Mouse (Mus musculus) thymus, adult 2 months (tissue): ENCODE measurements around the gene Lman1l. TPM values are rescaled to one million over a fixed set of nuclear protein-coding genes. Genes with fewer than 3 reads are reported as not detected.

Source experiments
- DNase-seq: peaks from one replicate; pipeline ENCODE4 v3.0.0; 2021
- H3K27ac ChIP-seq: fragments of 200-500 bp; 2 replicates; pipeline ENCODE4 v1.5.1; 2012; ENCODE audit warnings: low read length, control low read depth; ENCODE audit not compliant: control insufficient read depth, insufficient read depth
- H3K27me3 ChIP-seq: fragments of 200-500 bp; 2 replicates; pipeline ENCODE4 v1.6.1; 2012; ENCODE audit warnings: mild to moderate bottlenecking, low read length, moderate library complexity, mixed read lengths; ENCODE audit not compliant: control insufficient read depth, insufficient read depth
- H3K36me3 ChIP-seq: fragments of 200-500 bp; 2 replicates; pipeline ENCODE4 v1.6.1; 2012; ENCODE audit warnings: mild to moderate bottlenecking, low read length, moderate library complexity; ENCODE audit not compliant: control insufficient read depth, insufficient read depth
- H3K4me1 ChIP-seq: fragments of 200-500 bp; replicated peaks from 2 replicates; pipeline ENCODE4 v1.6.1; 2012; ENCODE audit warnings: low read length; ENCODE audit not compliant: control insufficient read depth, insufficient read depth
- H3K4me3 ChIP-seq: fragments of 200-500 bp; 2 replicates; pipeline ENCODE4 v1.5.1; 2012; ENCODE audit warnings: mild to moderate bottlenecking, low read length, control low read depth, moderate library complexity; ENCODE audit not compliant: control insufficient read depth, insufficient read depth
- CTCF ChIP-seq: fragments of 200-500 bp; IDR thresholded peaks from 2 replicates; pipeline ENCODE4 v1.5.1; 2012; ENCODE audit warnings: mild to moderate bottlenecking, control low read depth, low read length, moderate library complexity, borderline replicate concordance; ENCODE audit not compliant: control insufficient read depth, poor library complexity, insufficient read depth; ENCODE audit errors: extremely low read depth
- POLR2A ChIP-seq: fragments of 200-500 bp; IDR thresholded peaks from 2 replicates; pipeline ENCODE4 v1.6.1; 2012; ENCODE audit warnings: mild to moderate bottlenecking, low read length, control low read depth, moderate library complexity; ENCODE audit not compliant: control insufficient read depth, poor library complexity, insufficient read depth; ENCODE audit errors: extremely low read depth
- WGBS: fragments of 180-500 bp; shearing (Covaris S2); methylation state at CpG from one replicate; pipeline ENCODE4 v1.1.7; 2018; 5-methylcytosine and 5-hydroxymethylcytosine counted together
- polyA plus RNA-seq: library from polyadenylated mRNA; depleted of rRNA; stranded (reverse); fragments of >200 nt; gene quantifications from 2 replicates; pipeline ENCODE4 v1.2.3, GENCODE M21; 2012; rRNA removed

Lman1l gene
- polyA plus RNA-seq, 1 experiment: 0.20 TPM

DNA sequence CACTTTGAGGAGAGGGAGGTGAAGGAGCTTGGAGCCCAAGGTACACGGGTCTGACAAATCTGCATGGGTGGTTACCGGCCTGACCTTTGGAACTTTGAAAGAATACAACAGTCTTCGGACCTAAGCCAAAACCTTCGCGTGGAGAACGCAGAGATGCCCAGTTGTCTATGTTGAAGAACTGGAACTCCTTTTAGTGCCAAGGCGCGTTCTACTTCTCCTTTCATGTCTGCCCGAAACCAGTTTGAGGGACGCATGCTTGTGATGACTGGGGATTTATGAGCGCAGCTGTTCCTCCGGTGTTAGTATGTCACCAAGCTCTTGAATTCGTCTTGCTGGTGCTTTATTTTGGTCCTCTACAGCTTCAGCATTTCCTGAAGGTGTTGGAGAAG lies 58.9 kb downstream of the Lman1l start:
- Histone ChIP-seq H3K4me3 (0 out of 2 replicates have a peak overlapping the region, but pooled peaks have one; percentile 3), H3K27ac (no peak overlapping the region), H3K4me1 (peaks cover 29% of the 10 kb centered on the region), H3K36me3 (no peaks in the 10 kb centered on the region), H3K27me3 (no peaks in the 10 kb centered on the region)
- no peak for DNase-seq
- no peak for TF ChIP-seq CTCF
- TF ChIP-seq POLR2A: no peak
- WGBS: 9% methylated on average over 13 of the region's 13 CpGs

DNA sequence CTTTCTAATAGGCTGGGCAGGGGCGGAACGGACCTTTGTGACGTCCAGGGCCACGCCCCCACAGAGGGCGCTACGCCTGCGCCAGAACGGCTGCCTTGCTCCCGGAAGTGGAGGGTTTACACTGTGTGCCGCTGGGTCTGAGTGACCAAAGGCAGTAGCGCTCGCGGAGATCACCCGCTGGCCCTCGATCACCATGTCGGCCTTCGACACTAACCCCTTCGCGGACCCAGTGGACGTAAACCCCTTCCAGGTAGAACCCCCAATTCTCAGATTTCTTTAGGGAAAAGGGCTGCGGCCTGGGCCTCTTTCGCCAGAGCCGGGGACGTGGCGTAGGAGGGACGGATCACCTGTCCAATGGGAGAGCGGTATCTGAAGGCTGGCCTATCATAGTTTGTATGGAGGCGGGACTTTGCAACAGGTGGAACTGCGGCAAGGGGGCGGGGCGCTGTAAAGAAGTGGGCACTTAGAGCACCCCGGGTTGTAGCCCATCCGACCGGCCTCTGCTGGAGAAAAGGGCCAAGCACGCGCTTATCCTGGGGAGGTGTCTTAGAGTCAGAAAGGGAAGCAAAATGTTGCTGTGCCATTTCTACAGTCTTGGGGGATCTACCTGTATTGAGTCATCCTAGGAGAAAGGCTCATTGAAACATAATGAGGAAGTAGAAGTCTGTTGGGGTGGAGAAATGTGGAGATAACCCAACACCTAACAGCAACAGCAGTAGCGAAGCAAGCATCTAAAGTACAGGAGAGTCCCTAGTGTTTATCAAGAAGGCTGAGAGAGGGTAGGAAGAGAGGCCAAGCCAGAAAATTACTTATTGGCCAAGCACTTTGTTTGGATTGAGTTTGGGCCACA lies 59.5 kb downstream of the Lman1l start, which contains the start of gene Scamp2:
Scamp2 (plus strand) TSS at position 83 of the 850 bp plus-strand sequence.
- Histone ChIP-seq H3K4me1 (peaks cover 29% of the 10 kb centered on the region), H3K36me3 (no peaks in the 10 kb centered on the region), H3K4me3 (peak within 1 kb of the TSS; percentile 75), H3K27me3 (no peaks in the 10 kb centered on the region), H3K27ac (peak within 1 kb of the TSS; percentile 25; the same call in 1 of the 2 replicates)
- TF ChIP-seq CTCF (peak; percentile 21; the same call in 1 of the 2 replicates), POLR2A (no peak)
- WGBS: under 1% methylated on average over 37 of the region's 37 CpGs
- DNase-seq: peak; percentile 90

DNA sequence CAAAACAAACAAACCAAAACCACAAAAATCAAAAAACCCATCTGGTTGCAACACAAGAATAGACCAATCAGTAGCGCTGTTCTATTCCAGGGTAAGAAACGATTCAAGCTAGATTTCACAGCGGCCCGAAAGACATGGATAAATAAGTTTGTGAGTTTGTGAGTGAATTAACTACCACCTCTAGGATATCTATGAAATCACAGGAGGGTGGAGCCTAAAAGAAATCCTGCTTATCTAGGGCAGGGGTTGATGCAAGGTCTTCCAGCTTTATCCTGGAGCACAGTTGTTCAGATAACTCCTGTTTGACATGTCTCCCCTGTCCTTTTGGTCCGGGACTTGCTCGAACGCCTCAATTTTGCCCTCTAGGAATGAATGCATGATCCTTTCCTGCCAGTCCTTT lies 60.3 kb downstream of the Lman1l start:
- no peaks in the 10 kb centered on the region for H3K27me3 ChIP-seq
- H3K36me3 ChIP-seq: no peaks in the 10 kb centered on the region
- H3K27ac ChIP-seq: no peak overlapping the region
- no peak for DNase-seq
- no peak for TF ChIP-seq POLR2A
- no peak for TF ChIP-seq CTCF
- H3K4me3 ChIP-seq: no peak overlapping the region
- 31% methylated on average over 7 of the region's 7 CpGs for WGBS
- H3K4me1 ChIP-seq: peaks cover 21% of the 10 kb centered on the region

DNA sequence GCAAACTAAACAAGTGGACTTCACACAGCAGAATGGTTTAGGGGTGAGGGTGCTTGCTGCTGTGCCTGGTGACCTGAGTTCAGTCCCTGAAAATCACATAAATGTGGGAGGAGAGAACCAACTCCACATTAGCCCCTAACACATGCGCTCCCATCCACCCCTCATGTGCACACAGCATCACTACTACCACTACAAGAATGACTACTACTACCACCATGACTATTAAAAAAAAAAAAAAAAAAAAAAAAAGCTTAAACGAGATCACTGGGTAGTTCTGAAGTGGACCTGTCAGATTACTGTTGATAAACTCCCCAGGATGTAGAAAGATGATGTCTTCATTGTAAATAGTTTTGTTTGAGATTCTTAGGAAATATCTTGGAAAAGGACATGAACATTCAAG lies 61.0 kb downstream of the Lman1l start:
- H3K27me3 ChIP-seq: no peaks in the 10 kb centered on the region
- no peak overlapping the region for H3K27ac ChIP-seq
- H3K4me1 ChIP-seq: peaks cover 19% of the 10 kb centered on the region
- no peak for DNase-seq
- 85% methylated on average over 2 of the region's 2 CpGs for WGBS
- TF ChIP-seq CTCF (no peak), POLR2A (no peak)
- no peak overlapping the region for H3K4me3 ChIP-seq
- H3K36me3 ChIP-seq: no peaks in the 10 kb centered on the region

DNA sequence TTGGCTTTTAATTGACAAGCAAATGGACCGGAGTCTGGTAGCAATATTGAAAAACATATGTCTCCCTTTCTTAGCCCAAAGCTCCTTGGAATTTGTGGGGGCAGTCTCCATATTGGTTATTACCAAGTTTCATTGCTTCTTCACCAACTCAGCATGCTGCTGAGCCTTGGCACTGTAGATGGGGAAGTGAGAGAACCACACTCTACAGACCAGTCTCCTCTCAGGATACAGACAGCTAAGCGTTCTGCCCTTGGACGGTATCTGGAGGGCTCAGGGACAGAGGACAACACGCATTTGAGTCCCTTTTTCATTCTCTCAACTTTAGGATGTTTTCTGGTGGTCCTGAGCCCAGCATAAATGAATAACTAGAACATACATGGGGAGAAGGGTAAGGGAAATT lies 61.9 kb downstream of the Lman1l start:
- WGBS: 74% methylated on average over 4 of the region's 4 CpGs
- Histone ChIP-seq H3K36me3 (no peaks in the 10 kb centered on the region), H3K27me3 (no peaks in the 10 kb centered on the region), H3K4me1 (peaks cover 17% of the 10 kb centered on the region), H3K4me3 (no peak overlapping the region), H3K27ac (no peak overlapping the region)
- no peak for DNase-seq
- TF ChIP-seq POLR2A (no peak), CTCF (no peak)

DNA sequence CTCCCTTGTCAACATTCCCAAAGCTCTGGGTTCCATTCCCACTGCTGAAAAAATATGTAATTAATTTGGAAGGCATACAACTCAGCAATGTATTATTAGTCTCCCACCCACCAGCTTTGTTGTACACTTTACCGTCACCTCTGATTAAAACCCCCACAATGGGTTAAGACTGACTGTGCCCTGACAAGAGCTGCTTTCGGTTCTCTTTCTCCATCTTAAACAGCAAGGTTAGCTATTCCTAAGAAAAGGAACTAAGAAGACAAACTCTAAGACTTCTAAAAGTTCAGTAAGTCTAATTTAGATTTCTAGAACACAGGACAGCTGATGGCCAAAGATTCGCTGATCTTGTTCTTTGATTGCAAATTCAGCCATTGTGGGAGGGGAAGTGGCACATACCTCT lies 63.4 kb downstream of the Lman1l start:
- Histone ChIP-seq H3K4me3 (no peak overlapping the region), H3K27ac (no peak overlapping the region), H3K36me3 (no peaks in the 10 kb centered on the region), H3K27me3 (no peaks in the 10 kb centered on the region), H3K4me1 (peaks cover 10% of the 10 kb centered on the region)
- TF ChIP-seq CTCF (no peak), POLR2A (no peak)
- WGBS: 83% methylated on average over 3 of the region's 3 CpGs
- DNase-seq: no peak

Other genes with a start within 250 kb of the Lman1l start
- gene Ppcdc, start 180.7 kb downstream of the Lman1l start, polyA plus RNA-seq: 73.8 and 82.9 TPM in 2 replicates
- gene Scamp5, start 152.7 kb downstream of the Lman1l start, polyA plus RNA-seq: 9.3 and 12.1 TPM in 2 replicates
- 0.26 and 0.75 TPM in 2 replicates for gene Rpp25, start 116.7 kb downstream of the Lman1l start, polyA plus RNA-seq
- 376 and 397 TPM in 2 replicates for gene Cox5a, start 99.5 kb downstream of the Lman1l start, polyA plus RNA-seq
- 9.8 and 10.4 TPM in 2 replicates for gene Fam219b, start 83.2 kb downstream of the Lman1l start, polyA plus RNA-seq
- gene Mpi, start 68.0 kb downstream of the Lman1l start, polyA plus RNA-seq: 39.1 and 54.3 TPM in 2 replicates
- gene Scamp2, start 59.8 kb downstream of the Lman1l start, polyA plus RNA-seq: 117 and 134 TPM in 2 replicates
- gene Ulk3, start 31.3 kb downstream of the Lman1l start, polyA plus RNA-seq: 65.7 and 71.9 TPM in 2 replicates
- gene Cplx3, start 14.5 kb downstream of the Lman1l start, polyA plus RNA-seq: 0.04 and 0.34 TPM in 2 replicates
- gene Csk, start 32.9 kb upstream of the Lman1l start, polyA plus RNA-seq: 245 and 301 TPM in 2 replicates
- gene Cyp1a2, start 62.9 kb upstream of the Lman1l start, polyA plus RNA-seq: 1.1 and 2.5 TPM in 2 replicates
- 0.15 and 0.24 TPM in 2 replicates for gene Cyp1a1, start 67.2 kb upstream of the Lman1l start, polyA plus RNA-seq
- gene Edc3, start 87.8 kb upstream of the Lman1l start, polyA plus RNA-seq: 31.4 and 31.7 TPM in 2 replicates
- gene Clk3, start 145.1 kb upstream of the Lman1l start, polyA plus RNA-seq: 597 and 762 TPM in 2 replicates
- gene Arid3b, start 216.0 kb upstream of the Lman1l start, polyA plus RNA-seq: 68.0 and 70.3 TPM in 2 replicates